Mouse (Mus musculus): Measurements from ENCODE around the gene 4921530L21Rik. TPM values are rescaled to one million over a fixed set of nuclear protein-coding genes. Genes with fewer than 3 reads are reported as not detected.

4921530L21Rik gene
- polyA plus RNA-seq (2015; fragmentation: Nextera tagmentation; extraction: Ambion mirVana): not detected in 2 replicates

DNA sequence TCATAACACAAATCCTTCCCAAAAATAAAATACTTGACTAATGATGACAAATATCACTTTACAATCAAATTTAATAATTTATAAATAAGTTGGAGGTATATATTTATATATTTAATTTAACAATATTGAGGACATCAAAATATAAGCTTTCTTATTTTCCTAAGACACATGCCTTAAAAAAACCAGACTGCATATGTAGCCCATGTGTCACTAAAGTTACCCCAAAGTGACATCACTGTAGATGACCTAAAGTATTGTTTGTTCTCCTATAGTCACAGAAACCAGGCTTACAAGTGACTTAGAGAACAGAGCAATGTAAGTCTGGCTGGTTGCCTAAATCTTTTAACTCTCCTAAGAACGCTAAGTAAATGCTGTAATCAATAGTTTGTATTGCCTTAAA, at the start of gene 4921530L21Rik:
TSS of gene 4921530L21Rik (plus strand) at position 301 of the 400 bp plus-strand sequence.
- H3K27ac ChIP-seq (ENCODE audit: low read depth): no peak within 1 kb of the TSS
- WGBS (ENCODE audit: insufficient replicate concordance): 78% methylated on average over 1 of the region's 1 CpGs
- H3K9ac ChIP-seq (replicated peaks): no peak within 1 kb of the TSS
- no peak within 1 kb of the TSS for H3K4me2 ChIP-seq (ENCODE audit: low read depth, low read length)
- no peaks in the 10 kb centered on the region for H3K9me3 ChIP-seq (ENCODE audit: low read length)
- no peaks in the 10 kb centered on the region for H3K36me3 ChIP-seq (replicated peaks; ENCODE audit: insufficient read depth, low read length)
- no peaks in the 10 kb centered on the region for H3K27me3 ChIP-seq (ENCODE audit: insufficient read depth, low read length)
- no peaks in the 10 kb centered on the region for H3K4me1 ChIP-seq (ENCODE audit: insufficient read depth)
- TF ChIP-seq CTCF (IDR thresholded peaks at IDR 0.05; ENCODE audit: low read depth) (no peak), EP300 (IDR thresholded peaks at IDR 0.05; ENCODE audit: low read depth) (no peak)
- no peak for ATAC-seq
- no peak for DNase-seq
- no peak within 1 kb of the TSS for H3K4me3 ChIP-seq (ENCODE audit: low read depth, low read length)

DNA sequence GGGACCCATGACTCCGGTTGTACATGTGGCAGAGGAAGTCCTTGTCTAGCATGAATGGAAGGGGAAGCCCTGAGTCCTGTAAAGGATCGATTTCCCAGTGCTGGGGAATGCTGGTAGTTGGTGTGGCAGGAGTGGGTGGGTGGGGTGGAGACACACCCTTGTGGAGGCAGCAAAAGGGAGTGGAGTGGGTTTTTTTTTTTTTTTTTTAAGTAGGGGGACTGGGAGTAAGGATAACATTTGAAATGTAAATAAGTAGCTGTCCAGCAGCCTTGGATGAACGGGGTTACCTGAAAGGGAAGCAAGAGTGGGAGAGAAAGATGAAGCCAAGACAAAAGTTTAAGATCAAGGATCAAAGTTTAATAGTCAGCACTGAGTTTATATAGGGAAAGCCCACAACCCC, 47.2 kb upstream of the 4921530L21Rik start:
- no peaks in the 10 kb centered on the region for H3K9me3 ChIP-seq (ENCODE audit: low read length)
- ATAC-seq (no peak), DNase-seq (no peak)
- H3K4me3 ChIP-seq (ENCODE audit: low read depth, low read length): no peak overlapping the region
- no peak overlapping the region for H3K4me2 ChIP-seq (ENCODE audit: low read depth, low read length)
- no peaks in the 10 kb centered on the region for H3K36me3 ChIP-seq (replicated peaks; ENCODE audit: insufficient read depth, low read length)
- H3K9ac ChIP-seq (replicated peaks): no peak overlapping the region
- no peaks in the 10 kb centered on the region for H3K27me3 ChIP-seq (ENCODE audit: insufficient read depth, low read length)
- no peak for TF ChIP-seq EP300 (IDR thresholded peaks at IDR 0.05; ENCODE audit: low read depth)
- no peak for TF ChIP-seq CTCF (IDR thresholded peaks at IDR 0.05; ENCODE audit: low read depth)
- WGBS (ENCODE audit: insufficient replicate concordance): 57% methylated on average over 3 of the region's 3 CpGs
- H3K4me1 ChIP-seq (ENCODE audit: insufficient read depth): no peaks in the 10 kb centered on the region
- no peak overlapping the region for H3K27ac ChIP-seq (ENCODE audit: low read depth)

DNA sequence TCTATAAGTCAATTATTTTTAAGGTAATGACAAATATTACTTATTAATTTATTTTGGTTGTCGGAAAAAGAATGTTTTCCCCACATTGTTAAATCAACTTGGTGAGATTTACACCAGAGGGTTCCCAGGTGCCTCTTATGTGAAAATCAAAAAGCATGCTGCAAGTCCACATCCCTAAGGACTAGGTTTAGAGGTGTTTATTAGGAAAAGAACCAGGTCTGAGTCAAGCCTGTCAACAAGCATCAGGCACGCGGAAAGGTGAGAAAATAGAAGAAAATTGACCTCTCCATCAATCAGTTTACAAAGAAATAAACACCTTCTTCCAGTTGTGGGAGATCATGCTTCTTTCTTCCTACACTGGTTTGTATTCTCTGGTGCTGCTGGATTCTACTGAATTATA, 18.1 kb upstream of the 4921530L21Rik start:
- 80% methylated on average over 3 of the region's 3 CpGs for WGBS (ENCODE audit: insufficient replicate concordance)
- no peak for ATAC-seq
- no peak overlapping the region for H3K27ac ChIP-seq (ENCODE audit: low read depth)

DNA sequence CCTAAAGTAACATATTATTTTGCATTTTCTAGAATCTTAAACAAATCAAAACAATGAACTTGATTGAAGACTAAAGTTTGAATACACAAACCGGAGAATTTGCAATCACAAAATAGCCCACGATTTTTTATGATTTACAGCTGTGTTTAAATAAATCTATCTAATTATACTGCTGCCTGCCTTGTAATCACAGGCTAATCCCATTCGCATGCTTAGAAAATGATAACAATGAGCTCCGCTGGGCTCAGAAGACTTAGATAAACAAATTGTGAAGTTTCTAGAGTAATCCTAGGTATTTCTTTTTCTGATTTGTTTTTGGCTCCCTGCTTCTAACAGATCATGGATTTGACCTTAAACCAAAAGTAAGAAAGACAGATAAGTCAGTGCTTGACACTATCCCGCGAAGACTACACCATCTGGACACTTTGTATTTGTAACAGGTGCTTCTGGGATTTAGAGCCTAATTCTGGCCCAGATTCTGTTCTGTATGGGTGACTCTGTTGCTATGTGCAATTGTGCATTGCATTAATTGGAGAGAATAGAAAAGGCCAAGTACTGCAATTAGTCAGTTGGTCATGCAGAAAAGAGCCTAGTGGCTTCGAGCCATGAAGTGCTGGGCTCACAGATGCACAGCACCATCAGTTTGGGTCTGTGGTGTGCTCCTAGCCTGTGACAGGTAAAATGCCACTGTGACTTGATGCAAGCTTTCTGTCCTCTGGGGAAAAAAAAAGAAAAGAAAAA, 15.2 kb upstream of the 4921530L21Rik start:
- DNase-seq (no peak), ATAC-seq (no peak)
- Histone ChIP-seq H3K9ac (replicated peaks) (no peak overlapping the region), H3K36me3 (replicated peaks; ENCODE audit: insufficient read depth, low read length) (no peaks in the 10 kb centered on the region), H3K4me2 (ENCODE audit: low read depth, low read length) (no peak overlapping the region), H3K4me1 (ENCODE audit: insufficient read depth) (no peaks in the 10 kb centered on the region), H3K9me3 (ENCODE audit: low read length) (no peaks in the 10 kb centered on the region), H3K27me3 (ENCODE audit: insufficient read depth, low read length) (no peaks in the 10 kb centered on the region), H3K27ac (ENCODE audit: low read depth) (no peak overlapping the region), H3K4me3 (ENCODE audit: low read depth, low read length) (no peak overlapping the region)
- 71% methylated on average over 7 of the region's 7 CpGs for WGBS (ENCODE audit: insufficient replicate concordance)
- TF ChIP-seq EP300 (IDR thresholded peaks at IDR 0.05; ENCODE audit: low read depth) (no peak), CTCF (IDR thresholded peaks at IDR 0.05; ENCODE audit: low read depth) (no peak)

More for the DNA sequence above, 18.1 kb upstream of the 4921530L21Rik start:
- no peaks in the 10 kb centered on the region for H3K36me3 ChIP-seq (replicated peaks; ENCODE audit: insufficient read depth, low read length)
- H3K4me2 ChIP-seq (ENCODE audit: low read depth, low read length): no peak overlapping the region
- H3K9me3 ChIP-seq (ENCODE audit: low read length): no peaks in the 10 kb centered on the region
- H3K9ac ChIP-seq (replicated peaks): no peak overlapping the region
- H3K4me3 ChIP-seq (ENCODE audit: low read depth, low read length): no peak overlapping the region
- no peaks in the 10 kb centered on the region for H3K4me1 ChIP-seq (ENCODE audit: insufficient read depth)
- DNase-seq: no peak
- TF ChIP-seq EP300 (IDR thresholded peaks at IDR 0.05; ENCODE audit: low read depth): no peak
- H3K27me3 ChIP-seq (ENCODE audit: insufficient read depth, low read length): no peaks in the 10 kb centered on the region

DNA sequence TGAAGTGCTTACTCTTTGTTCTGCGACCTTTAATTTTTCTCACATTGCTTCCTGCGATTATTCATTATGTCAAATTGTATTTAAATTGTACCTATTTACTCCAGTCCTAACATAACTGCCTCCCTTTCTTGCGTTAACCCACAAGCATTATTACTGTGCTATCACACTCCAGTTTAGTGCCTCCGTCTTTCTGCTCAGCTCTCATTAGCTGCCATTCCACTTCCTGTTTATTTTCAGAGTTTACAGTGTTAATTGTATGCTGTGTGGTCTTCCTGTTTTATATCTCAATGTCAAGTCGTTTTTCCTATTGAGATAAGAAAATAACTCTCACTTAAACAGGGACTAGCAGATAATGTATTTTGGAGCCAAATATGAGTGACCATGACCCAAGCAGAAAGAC, 9.0 kb upstream of the 4921530L21Rik start:
- 40% methylated on average over 5 of the region's 5 CpGs for WGBS (ENCODE audit: insufficient replicate concordance)
- no peak overlapping the region for H3K27ac ChIP-seq (ENCODE audit: low read depth)
- H3K4me1 ChIP-seq (ENCODE audit: insufficient read depth): no peaks in the 10 kb centered on the region
- no peak overlapping the region for H3K4me2 ChIP-seq (ENCODE audit: low read depth, low read length)
- no peak for TF ChIP-seq EP300 (IDR thresholded peaks at IDR 0.05; ENCODE audit: low read depth)
- DNase-seq (no peak), ATAC-seq (no peak)
- no peaks in the 10 kb centered on the region for H3K9me3 ChIP-seq (ENCODE audit: low read length)
- H3K9ac ChIP-seq (replicated peaks): no peak overlapping the region
- no peaks in the 10 kb centered on the region for H3K27me3 ChIP-seq (ENCODE audit: insufficient read depth, low read length)
- no peak overlapping the region for H3K4me3 ChIP-seq (ENCODE audit: low read depth, low read length)
- no peaks in the 10 kb centered on the region for H3K36me3 ChIP-seq (replicated peaks; ENCODE audit: insufficient read depth, low read length)

DNA sequence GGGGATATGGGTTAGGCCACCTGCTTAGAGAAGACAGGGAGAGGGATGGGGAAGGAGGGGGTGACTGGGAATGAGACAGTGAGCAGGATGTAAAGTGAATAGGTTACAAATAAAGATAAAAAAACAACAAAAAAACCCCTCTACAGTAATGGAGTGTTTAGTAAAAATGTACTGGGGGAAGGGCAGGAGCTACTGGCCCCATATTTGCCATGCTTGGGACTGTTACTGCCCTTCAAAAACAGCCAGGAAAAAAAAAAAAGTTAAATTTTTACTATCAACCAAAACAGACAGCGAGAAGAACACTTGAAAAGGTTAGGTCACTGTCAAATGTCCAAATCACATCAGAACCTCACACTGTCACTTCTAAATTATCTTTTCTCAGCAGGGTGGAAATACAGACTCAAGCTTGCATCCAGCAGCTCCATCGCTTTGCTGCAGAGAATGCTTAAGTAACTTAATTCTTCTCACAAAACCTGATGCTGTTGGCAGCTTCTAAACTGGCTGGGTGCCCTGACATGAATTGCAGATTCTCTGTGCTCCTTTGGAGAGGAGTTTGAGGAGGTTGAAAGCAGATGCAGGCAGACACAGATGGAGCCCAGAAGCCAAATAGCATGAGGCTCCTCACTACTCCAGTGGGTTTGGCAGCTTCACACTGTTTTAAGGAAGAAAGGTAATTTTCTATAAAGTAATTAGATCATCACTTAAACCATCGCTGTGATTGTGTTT, 4.1 kb upstream of the 4921530L21Rik start:
- no peaks in the 10 kb centered on the region for H3K36me3 ChIP-seq (replicated peaks; ENCODE audit: insufficient read depth, low read length)
- ATAC-seq (no peak), DNase-seq (no peak)
- WGBS (ENCODE audit: insufficient replicate concordance): 57% methylated on average over 3 of the region's 3 CpGs
- no peaks in the 10 kb centered on the region for H3K27me3 ChIP-seq (ENCODE audit: insufficient read depth, low read length)
- H3K4me1 ChIP-seq (ENCODE audit: insufficient read depth): no peaks in the 10 kb centered on the region
- TF ChIP-seq EP300 (IDR thresholded peaks at IDR 0.05; ENCODE audit: low read depth): no peak
- no peak for TF ChIP-seq CTCF (IDR thresholded peaks at IDR 0.05; ENCODE audit: low read depth)
- H3K27ac ChIP-seq (ENCODE audit: low read depth): no peak overlapping the region
- no peaks in the 10 kb centered on the region for H3K9me3 ChIP-seq (ENCODE audit: low read length)
- no peak overlapping the region for H3K9ac ChIP-seq (replicated peaks)
- H3K4me3 ChIP-seq (ENCODE audit: low read depth, low read length): no peak overlapping the region
- no peak overlapping the region for H3K4me2 ChIP-seq (ENCODE audit: low read depth, low read length)

Measured in liver, postnatal 0 days (tissue).